Mouse (Mus musculus): ENCODE measurements at regions not wholly inside any gene's neighbourhood (a gene's known extent, or its start where the extent isn't known, plus 50 kb on each side); places are given as distances from the start of the nearest gene placed in this dataset.

DNA sequence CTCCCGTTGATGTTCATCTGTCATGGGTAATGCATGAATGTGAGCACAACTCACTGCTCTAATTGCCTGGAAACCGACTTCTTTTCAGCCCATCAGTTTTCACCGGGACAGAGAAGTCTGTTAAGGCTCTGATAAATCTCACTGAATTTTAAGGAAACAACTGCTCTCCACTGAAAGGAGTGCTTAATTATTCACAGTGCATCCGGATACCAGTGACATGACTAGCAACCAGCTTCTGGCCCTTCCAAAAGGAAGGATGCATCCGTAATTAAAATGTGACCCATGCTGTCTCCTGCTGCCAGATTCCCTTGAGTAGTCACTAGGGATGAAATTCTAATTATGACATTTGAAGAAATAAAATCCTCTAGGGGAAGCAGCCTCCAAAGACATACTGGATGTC lies 228.0 kb upstream of the Smc2 start:
- no peak for DNase-seq (ENCODE audit: low spot score)
- intact Hi-C loops (cut with DNase I): no loop called here

GRCm38 (mm10) chr4:52213363-52213762 lies 225.7 kb upstream of the Smc2 start:
- intact Hi-C loops (cut with DNase I): no loop called here
- DNase-seq (ENCODE audit: low spot score): no peak
